Mouse (Mus musculus) brain, adult 10 weeks (tissue): ENCODE data around the gene Wdtc1. TPM values are rescaled to one million over a fixed set of nuclear protein-coding genes. Genes with fewer than 3 reads are reported as not detected.

Experiments
- polyA plus RNA-seq: library from polyadenylated mRNA; stranded (reverse); fragments of 350-450 nt; fragmentation: Illumina TruSeq; extraction: RNeasy Lipid Tissue Mini Kit (QIAGEN cat#74804); gene quantifications from one replicate; pipeline ENCODE4 v1.2.3, GENCODE M21; 2015; ENCODE audit warnings: low read depth, low replicate concordance

Wdtc1 gene
- polyA plus RNA-seq = 36.3 TPM

DNA sequence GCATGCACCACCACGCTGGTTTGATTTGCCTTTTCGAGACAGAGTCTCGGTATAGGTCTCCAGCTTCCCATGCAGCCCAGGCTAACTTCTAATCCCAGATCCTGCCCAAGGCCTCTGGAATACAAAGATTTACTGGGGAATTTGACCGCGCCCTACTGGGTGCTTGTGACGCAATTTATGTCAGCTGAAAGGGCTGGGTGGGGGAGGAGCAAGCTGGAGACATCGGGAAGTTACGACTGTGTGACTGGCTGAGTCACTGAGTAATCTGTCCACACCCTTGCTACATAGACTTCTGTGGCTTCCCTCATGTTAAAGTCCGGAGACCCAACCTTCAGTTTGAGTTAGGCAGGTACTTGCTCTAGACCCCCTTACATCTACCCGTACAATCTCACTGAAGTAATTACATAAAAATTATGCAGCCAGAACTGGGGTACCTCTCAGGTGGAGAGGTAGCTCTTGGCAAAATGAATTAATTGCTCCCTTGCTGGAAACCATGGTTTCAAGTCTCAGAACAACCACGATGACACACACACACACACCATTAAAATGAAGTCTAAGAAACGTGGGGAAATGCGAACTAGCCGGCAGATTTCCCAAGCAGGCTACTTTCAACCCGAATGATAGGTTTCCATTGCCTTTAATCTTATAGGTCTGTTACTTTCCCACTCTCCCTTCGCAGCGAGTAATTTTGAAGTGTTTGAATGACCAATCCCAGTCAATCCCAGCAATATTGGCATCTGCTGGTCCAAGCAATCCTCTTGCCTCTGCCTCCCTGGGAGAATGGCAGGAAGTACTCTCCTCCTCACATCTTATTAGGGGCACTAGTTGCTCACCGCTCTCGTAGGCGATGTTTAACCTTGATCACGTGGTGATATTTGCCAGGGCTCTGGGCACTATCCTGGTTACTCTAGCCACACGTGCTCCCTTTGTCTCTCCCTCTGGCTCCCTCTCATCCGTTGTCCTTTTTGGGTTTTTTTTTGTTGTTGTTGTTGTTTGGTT lies at the start of gene Wdtc1:
Gene Wdtc1 (minus strand): TSS at position 115 of the 999 bp plus-strand sequence.

DNA sequence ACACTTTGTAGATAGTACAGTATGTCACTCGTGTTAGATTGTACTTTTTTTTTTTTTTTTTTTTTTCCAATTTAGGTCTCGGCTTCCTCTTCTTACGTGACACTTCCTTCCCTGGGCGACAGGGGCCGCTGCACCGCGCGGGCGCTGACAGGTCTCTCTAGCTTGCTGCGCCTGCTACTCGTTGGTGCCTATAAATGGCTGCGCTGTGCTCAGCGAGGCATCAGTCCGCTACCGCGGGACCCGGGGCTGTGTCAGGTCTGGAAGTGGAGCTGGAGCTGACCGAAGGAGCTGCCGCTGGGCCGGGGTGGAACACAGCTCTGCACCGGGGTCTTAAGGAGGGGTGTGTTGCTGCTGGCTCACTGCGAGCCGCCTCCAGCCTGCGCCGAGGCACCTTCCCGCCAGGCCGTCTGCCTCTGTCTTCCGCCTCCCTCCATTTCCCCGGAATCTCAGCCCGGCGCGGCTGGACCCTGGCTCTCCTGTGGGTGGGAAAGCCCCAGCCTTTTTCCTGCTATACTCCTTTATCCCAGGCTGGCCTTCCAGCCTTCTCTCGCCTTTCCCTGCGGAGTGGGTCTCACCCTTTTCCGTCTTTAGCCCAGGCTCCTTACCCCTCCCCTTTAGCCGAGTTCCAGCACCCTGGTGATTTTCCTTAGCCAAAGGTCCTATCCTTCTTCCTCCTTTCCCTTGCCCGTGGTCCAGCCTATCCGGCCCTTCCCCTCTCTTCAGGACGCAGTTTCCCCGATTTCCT lies 16.4 kb upstream of the Wdtc1 start, which contains the start of gene Slc9a1:
Gene Slc9a1 (plus strand): TSS at position 154 of the 745 bp plus-strand sequence.

DNA sequence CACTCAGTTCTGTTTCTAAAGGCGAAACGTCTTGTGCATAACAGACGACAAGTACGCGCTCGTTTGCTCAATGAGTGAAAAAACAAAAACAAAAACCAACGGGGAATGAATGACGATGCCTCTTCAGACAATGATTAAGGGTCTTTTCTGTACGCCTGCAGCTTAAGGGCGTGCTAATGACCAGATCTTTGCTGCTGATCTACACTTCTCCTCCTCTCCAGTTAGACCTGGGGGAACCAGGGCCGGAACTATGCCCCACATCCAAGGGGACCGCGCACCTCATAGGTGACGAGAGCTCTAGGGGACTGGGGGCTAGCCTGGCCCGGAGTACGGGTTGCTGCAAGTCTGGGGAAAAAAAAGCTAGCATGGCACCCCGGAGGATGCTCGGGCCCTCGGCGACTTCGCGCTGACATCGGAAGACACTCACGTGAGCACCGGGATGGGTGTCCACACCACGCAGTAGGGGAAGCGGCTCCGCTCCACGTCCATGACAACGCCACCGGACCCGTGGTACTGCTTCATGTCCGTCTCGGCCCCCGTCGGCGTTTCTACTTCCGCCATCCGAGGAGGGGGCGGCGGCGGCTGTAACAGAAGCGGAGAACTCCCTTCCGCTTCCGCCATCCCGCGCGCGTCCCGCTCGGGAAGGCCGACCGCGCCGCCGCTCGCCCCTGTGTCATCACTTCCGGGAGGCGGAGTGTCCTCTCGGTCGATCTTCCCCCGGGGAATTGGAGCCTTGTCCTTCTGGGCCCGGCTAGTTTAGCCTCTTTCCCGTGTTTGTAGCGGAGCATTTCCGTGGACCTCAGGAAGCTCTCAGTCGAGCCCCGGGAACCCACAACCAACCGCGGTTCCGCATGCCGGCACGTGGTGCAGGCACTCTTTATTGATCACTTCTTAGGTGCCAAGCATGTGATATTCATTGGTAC lies 75.9 kb downstream of the Wdtc1 start, which contains the start of gene Tmem222:
Gene Tmem222 (minus strand): TSS at position 689 of the 923 bp plus-strand sequence.

DNA sequence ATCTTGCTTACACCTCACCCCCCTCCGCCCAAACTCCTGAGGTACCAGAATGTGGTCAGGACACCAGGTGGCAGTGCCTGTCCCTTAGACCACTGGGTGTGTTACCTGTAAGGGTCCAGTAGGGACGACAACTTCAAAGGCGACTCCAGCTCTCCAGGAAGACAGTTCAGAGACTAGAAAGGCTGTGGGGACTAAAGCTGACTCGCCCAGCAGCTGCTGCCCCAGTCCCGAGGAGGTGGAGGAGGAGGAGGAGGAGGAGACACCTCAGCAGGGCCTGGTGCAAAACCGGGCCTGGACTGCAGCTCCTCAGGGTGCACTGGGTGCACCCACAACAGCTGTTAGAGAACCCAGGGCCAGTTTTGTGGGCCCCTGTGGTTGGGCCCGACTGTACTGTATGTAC lies 90.4 kb downstream of the Wdtc1 start, which contains the start of gene Sytl1:
Gene Sytl1 (minus strand): TSS at position 232 of the 400 bp plus-strand sequence.

Other genes with a start within 250 kb of the Wdtc1 start
- gene Wasf2, start 223.0 kb downstream of the Wdtc1 start, polyA plus RNA-seq = 9.5 TPM
- gene Cd164l2, start 141.3 kb downstream of the Wdtc1 start, polyA plus RNA-seq = 7.2 TPM
- gene Gpr3, start 140.9 kb downstream of the Wdtc1 start, polyA plus RNA-seq = 7.9 TPM
- 5.5 TPM for gene Map3k6, start 112.7 kb downstream of the Wdtc1 start, polyA plus RNA-seq
- 1.5 TPM for gene Sytl1, start 90.4 kb downstream of the Wdtc1 start, polyA plus RNA-seq
- gene Tmem222, start 75.7 kb downstream of the Wdtc1 start, polyA plus RNA-seq = 134 TPM
- gene Slc9a1, start 16.2 kb upstream of the Wdtc1 start, polyA plus RNA-seq = 30.9 TPM
- gene Tent5b, start 126.7 kb upstream of the Wdtc1 start, polyA plus RNA-seq = not detected
- gene Trnp1, start 145.1 kb upstream of the Wdtc1 start, polyA plus RNA-seq = 286 TPM
- gene Kdf1, start 165.5 kb upstream of the Wdtc1 start, polyA plus RNA-seq = 0.27 TPM
- 177 TPM for gene Nudc, start 192.5 kb upstream of the Wdtc1 start, polyA plus RNA-seq
- gene Nr0b2, start 199.9 kb upstream of the Wdtc1 start, polyA plus RNA-seq = not detected
- gene Gpatch3, start 221.3 kb upstream of the Wdtc1 start, polyA plus RNA-seq = 7.6 TPM
- 11.5 TPM for gene Gpn2, start 230.9 kb upstream of the Wdtc1 start, polyA plus RNA-seq
- gene Sfn, start 248.7 kb upstream of the Wdtc1 start, polyA plus RNA-seq = 1.0 TPM